Mouse (Mus musculus) cerebellum, adult 9-11 months (tissue): ENCODE measurements around the gene Etfa.

Source experiments
- DNase-seq: peaks from one replicate; pipeline ENCODE4 v3.0.0; 2022

Gene Etfa

GRCm38 (mm10) chr9:55512027-55512543 lies at the start of gene Etfa:
TSS of gene Etfa (minus strand) at chr9:55512243.
- peak; percentile 94 for DNase-seq

DNA sequence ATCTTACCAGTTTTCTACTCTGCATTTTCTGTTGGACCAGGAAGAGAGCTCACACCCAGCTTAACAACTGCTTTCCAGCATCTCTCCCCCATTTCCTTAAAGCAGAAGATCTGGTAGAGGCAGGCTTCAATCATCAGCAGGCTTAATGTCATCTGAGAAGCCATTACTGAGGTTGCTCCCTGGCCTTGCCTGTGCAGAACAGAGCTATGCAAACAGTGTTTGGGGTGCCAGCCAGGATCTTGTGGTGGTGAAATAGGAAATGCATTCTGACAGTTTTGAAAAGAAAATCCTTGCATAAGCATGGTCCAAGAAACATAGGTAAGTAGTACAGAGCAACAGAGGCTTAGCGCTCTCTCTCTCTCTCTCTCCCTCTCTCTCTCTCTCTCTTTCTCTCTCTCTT lies 48.9 kb upstream of the Etfa start:
- no peak for DNase-seq

DNA sequence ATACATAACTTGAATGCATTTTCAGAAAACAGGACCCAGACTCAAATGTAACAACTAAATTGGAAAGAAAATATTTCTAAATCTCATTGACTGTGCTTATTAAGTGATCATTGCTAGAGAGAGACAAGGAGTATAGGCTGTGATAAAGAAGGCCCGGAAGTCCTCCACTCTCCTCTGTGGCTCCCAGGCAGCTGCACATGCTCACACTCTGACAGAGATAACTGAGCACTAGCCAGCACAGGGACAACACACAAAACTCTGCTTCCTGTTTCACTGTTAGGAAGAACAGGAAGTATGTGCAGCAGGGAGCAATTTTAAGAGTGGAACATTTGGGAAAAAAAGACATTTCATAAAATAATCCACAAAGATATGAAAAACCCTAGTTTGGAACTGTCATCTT lies 42.9 kb upstream of the Etfa start:
- DNase-seq: no peak

GRCm38 (mm10) chr9:55549302-55549890 lies 37.4 kb upstream of the Etfa start:
- no peak for DNase-seq

DNA sequence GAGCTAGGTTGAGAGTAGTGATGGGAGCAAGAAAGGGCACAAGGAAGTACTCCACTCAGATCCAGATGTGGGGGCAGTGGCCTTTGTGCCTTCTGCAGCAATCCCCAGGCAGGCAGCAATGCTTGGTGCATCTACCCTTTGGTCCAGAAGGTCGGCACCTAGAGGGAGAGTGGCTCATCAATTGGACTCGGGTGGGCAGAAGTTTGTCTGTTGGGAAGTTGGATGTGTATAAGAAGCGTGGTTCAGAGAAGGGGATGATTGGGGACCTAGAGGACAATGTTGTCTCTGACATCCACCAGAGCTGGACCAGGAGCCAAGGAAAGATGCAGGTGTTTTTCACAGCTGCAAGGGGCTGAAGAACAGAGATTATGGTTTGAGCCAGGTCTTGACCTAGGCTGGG lies 36.8 kb upstream of the Etfa start:
- no peak for DNase-seq

DNA sequence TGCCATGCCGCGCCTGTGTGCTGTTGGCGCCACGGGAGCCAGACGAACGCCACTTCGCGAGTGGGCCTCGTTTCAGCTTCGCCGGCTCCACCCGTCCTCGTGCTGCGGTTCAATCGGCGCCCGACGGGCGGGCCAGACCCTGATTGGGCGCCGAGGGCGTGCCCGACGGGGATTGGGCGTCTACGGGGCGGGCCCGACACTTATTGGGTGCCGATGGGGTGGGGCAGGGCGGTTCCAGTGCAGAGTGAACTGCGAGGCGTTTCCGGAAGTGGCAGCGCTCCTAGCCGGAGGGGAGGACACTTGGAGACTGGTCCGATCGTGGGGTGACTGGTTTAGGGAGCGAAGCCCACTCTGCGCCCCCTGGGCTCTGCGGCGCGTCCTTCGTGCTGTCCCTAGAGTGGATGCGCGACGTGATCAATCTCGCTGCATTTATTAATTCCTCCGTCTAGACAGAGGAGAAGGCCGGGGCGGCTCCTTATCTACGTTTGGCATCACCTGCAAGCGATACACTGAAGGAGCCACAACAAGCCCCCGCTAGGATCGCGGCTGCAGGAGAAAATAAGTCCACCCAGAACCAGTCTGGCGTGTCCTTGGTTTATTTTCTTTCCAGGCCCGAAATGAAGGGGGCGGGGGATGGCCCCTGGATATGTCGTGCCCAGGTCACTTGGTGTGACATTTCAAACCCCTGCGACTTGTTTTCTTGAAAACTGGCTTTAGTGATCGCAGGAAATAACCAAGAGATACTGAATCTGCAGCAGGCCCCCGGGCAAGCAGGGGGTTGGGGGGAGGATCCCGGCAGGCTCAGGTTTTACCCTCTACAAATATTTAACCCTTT lies 34.4 kb upstream of the Etfa start:
- DNase-seq: peak; percentile 17

DNA sequence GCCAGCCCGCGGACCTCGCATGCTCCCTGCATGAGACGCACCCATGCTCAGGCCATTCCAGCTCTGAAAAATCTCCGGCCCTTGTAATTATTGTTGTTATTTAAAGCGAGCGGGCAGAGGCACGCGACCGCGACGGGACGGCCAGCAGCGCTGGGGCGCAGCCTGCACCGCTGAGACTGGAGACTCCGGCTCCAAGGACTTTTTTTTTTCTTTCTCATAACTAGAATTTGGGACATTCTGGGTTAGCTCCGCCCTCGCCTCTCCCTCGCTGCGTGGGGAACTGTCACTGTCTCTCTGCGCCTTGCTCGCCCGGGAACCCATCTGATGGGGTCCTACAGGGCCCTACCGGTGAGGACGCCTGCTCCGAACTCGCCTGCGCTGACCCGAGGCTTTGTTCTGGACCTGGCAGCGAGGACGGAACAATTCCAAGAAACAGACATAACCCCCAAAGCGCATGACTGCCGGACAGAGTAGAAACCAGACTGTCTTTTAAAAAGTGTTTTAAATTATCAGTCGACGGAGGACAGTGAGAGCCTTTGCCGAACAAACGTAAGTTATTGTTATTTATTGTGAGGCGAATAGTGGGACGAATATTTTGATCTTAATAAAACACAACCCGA lies 33.6 kb upstream of the Etfa start:
- peak; percentile 9 for DNase-seq

- peak; percentile 31 for DNase-seq
Observed at GRCm38 (mm10) chr9:55544861-55545555, 33.0 kb upstream of the Etfa start.

DNA sequence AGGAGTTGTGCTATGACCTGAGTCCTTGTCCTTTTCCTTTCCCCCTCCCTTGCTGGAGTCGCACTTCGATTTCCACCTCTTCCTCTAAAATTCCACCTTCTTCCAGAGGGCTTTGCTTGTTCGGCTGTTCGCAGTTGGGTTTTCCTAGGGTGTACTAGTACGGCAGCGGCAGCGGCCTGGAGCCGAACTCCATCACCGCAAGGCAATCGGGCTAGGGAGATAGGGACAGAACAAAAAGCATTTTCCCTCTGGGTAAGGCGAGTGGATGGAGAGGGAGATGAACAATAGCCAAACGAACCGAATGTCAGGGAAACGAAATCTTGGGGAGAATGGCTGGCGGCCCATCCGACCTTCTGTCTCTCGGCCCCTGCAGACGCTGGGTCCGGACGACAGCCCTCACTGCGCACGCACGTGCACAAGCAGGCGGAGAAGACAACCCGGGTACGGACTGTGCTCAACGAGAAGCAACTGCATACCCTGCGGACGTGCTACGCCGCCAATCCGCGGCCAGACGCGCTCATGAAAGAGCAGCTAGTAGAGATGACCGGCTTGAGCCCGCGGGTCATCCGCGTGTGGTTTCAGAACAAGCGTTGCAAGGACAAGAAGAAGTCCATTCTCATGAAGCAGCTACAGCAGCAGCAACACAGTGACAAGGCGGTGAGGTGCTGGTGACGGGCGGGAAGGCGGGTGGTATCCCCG lies 31.8 kb upstream of the Etfa start:
- DNase-seq: peak; percentile 26

GRCm38 (mm10) chr9:55543336-55543702 lies 31.3 kb upstream of the Etfa start:
- DNase-seq: no peak

GRCm38 (mm10) chr9:55542366-55543325 lies 30.6 kb upstream of the Etfa start:
- DNase-seq: peak; percentile 14

- peak; percentile 13 for DNase-seq
Observed at GRCm38 (mm10) chr9:55541681-55542365, 29.8 kb upstream of the Etfa start.

GRCm38 (mm10) chr9:55540888-55541287 lies 28.8 kb upstream of the Etfa start:
- DNase-seq: peak; percentile 20

- no peak for DNase-seq
Observed at GRCm38 (mm10) chr9:55540391-55540770, 28.3 kb upstream of the Etfa start.

- DNase-seq: no peak
Observed at GRCm38 (mm10) chr9:55539661-55540390, 27.8 kb upstream of the Etfa start.

GRCm38 (mm10) chr9:55539006-55539405 lies 27.0 kb upstream of the Etfa start:
- no peak for DNase-seq

DNA sequence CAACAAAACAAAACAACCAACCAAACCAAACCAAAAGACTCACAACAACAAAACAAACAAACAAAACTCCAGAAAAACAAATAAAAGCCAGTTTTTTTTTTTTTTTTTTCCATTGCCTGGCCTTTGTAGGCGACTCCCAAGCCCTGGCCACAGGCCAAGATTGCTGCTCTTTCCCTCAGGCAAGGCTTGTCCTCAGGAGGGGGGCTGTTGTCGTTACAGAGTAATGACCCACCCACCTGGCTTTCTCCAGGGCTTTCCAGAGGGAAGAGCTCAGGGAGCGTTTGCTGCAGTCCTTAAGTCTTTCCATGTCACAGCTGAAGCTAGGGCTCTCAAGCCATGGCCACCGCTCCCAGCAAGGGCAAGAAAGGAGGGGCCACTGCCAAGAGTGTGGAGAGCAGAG lies 26.3 kb upstream of the Etfa start, which contains the start of gene Isl2:
Isl2 (plus strand) TSS at position 296 of the 400 bp plus-strand sequence.
- peak; percentile 21 for DNase-seq

DNA sequence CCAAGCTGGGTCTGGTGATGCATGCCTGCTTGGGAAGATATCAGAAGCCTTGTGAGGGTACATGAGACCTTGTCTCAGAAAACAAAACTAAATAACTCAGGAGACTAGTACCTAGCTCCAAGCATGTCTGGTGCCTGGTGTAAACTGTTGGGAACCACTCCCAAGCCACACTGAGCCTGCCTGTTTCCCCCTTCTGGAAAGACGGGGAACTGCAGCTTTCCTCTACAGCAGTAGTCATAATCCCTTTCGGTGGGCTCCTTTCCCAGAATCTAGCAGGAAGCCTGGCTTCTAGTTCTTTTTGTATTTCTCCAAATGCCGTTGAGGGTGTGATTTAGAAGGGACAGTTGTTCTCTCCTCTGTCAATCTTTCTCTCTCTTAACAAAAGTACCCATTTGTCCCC lies 23.9 kb upstream of the Etfa start:
- no peak for DNase-seq

- DNase-seq: no peak
Observed at GRCm38 (mm10) chr9:55525716-55526115, 13.7 kb upstream of the Etfa start.

DNA sequence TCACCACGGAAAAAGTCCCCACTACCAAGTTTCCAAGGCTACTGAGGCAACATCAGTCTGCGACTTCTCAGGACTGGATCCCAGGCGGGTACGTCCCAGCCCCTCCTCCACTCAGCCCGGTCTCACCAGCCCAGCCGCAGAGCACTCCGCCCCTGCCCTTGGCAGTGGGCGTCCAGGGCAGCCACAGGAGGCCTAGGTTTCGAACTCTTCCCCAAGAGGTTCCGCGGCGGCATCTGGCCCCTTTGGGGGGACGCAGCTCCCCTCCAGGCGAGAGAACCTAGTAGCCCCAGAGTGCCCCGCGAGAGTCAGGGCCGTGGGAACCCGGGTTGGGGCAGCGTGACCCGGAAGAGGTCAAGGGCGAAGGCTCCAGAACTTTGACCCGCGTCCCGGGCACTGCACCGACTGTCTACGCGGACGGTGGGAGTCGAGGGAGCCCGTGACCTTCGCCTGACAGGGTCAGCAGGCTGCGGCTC lies 486 bp downstream of the Etfa start:
- DNase-seq: no peak
